Mouse (Mus musculus) heart, adult 2 months (tissue): ENCODE data around the gene Bach2.

Experiments used
- CTCF ChIP-seq: fragments of 200-600 bp; IDR thresholded peaks from 2 replicates; pipeline ENCODE4 v1.8.1; 2022; ENCODE audit warnings: antibody characterized with exemption, mild to moderate bottlenecking, moderate library complexity
- EP300 ChIP-seq: fragments of 200-500 bp; IDR thresholded peaks from 2 replicates; pipeline ENCODE4 v1.6.1; 2011; ENCODE audit warnings: low read depth, low read length, control low read depth; ENCODE audit not compliant: insufficient read depth
- POLR2A ChIP-seq: fragments of 200-500 bp; IDR thresholded peaks from 2 replicates; pipeline ENCODE4 v1.6.1; 2011; ENCODE audit warnings: mild to moderate bottlenecking, low read depth, low read length, control low read depth; ENCODE audit not compliant: insufficient read depth

DNA sequence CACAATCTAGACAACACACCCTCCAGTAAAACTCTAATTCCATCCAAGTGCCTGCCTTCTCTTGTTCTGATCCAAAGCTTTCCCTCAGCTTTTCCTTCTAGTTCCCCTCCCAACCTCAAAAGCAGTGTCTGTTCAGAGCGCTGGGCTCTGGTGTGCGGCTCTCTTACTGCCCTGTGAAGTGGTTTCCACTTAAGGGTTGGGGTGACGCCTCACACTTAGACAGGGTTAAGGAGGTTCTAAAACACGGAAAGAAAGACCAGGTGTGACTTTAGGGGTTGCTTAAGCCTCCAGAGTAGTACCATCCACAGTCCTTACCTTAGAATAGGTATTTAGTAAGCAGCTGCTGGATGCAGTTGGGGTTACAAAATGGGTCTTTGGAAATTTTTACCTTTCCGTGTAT, 185.1 kb downstream of the Bach2 start:
- no peak for TF ChIP-seq POLR2A
- no peak for TF ChIP-seq CTCF
- TF ChIP-seq EP300: no peak
